8 mouse cellular contexts compared by ENCODE assay signal in the genomic region with DNA sequence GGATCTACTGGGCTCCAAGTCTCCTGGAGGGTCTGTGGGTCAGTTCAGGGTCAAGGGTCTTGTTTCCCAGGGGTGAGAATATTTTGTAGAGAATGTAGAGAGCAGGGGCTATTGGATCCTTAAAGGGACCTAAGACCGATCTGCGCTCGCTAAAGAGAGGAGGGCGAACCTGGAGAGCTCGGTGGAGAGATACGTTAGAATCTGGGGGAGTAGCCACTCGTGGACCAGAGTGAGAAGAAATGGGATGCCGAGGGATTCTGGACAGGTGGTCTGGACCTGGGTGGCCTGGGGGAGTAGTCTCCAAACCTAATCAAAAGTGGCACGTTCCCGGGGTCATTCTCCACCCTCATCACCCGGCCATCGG. TPM values are rescaled to one million over a fixed set of nuclear protein-coding genes. Genes with fewer than 3 reads are reported as not detected.
DNase-seq lines count a peak whose midpoint lies in the region; ATAC-seq lines count a peak whose summit lies in the region.

No protein-coding gene starts in this region.

- no peaks in the 10 kb centered on the region for H3K36me3 ChIP-seq in heart, embryonic 16.5 days (ENCODE audit: control insufficient read depth, insufficient read depth)
- no peaks in the 10 kb centered on the region for H3K36me3 ChIP-seq in hindbrain, embryonic 12.5 days
- no peaks in the 10 kb centered on the region for H3K36me3 ChIP-seq in midbrain, embryonic 13.5 days

- peaks cover 13% of the 10 kb centered on the region; the same call in 1 of the 2 replicates for H3K27me3 ChIP-seq in heart, embryonic 16.5 days (ENCODE audit: control insufficient read depth, insufficient read depth, low read length)
- H3K27me3 ChIP-seq in hindbrain, embryonic 12.5 days, result peaks cover 34% of the 10 kb centered on the region
- H3K27me3 ChIP-seq in midbrain, embryonic 13.5 days, result peaks cover 34% of the 10 kb centered on the region

- peaks cover 14% of the 10 kb centered on the region for H3K4me1 ChIP-seq in heart, embryonic 16.5 days (ENCODE audit: control insufficient read depth, insufficient read depth, low read length)
- 0 out of 2 replicates have a peak, but pooled peaks cover 2% of the 10 kb centered on the region for H3K4me1 ChIP-seq in brown adipose tissue, adult 24 weeks (ENCODE audit: control insufficient read depth, insufficient read depth, insufficient read length, low read length)
- H3K4me1 ChIP-seq in hindbrain, embryonic 12.5 days, result peaks cover 16% of the 10 kb centered on the region
- peaks cover 19% of the 10 kb centered on the region for H3K4me1 ChIP-seq in midbrain, embryonic 13.5 days (replicated peaks)

- no peak overlapping the region for H3K27ac ChIP-seq in heart, embryonic 16.5 days (ENCODE audit: low read length)
- peak overlapping the region; percentile 80 for H3K27ac ChIP-seq in brown adipose tissue, adult 24 weeks (replicated peaks; ENCODE audit: low read depth, low read length)
- no peak overlapping the region for H3K27ac ChIP-seq in hindbrain, embryonic 12.5 days
- H3K27ac ChIP-seq in midbrain, embryonic 13.5 days, result no peak overlapping the region

- WGBS in heart, embryonic 16.5 days, result under 1% methylated on average over 12 of the region's 12 CpGs
- WGBS in hindbrain, embryonic 12.5 days, result 1% methylated on average over 12 of the region's 12 CpGs
- WGBS in midbrain, embryonic 13.5 days, result under 1% methylated on average over 12 of the region's 12 CpGs

- peak overlapping the region; percentile 93 for H3K4me2 ChIP-seq in heart, embryonic 16.5 days (ENCODE audit: low read depth, low read length)
- H3K4me2 ChIP-seq in hindbrain, embryonic 12.5 days (replicated peaks), result peak overlapping the region; percentile 93
- peak overlapping the region; percentile 89 for H3K4me2 ChIP-seq in midbrain, embryonic 13.5 days (replicated peaks)

- DNase-seq in heart, postnatal 4 days, result no peak
- no peak for DNase-seq in thymus, postnatal 10 days (ENCODE audit: low spot score in 2 of 2)
- no peak for DNase-seq in frontal cortex, postnatal 25 days (ENCODE audit: low spot score in 2 of 2)
- no peak for DNase-seq in left cerebral cortex, adult 8-10 months (ENCODE audit: low spot score in 2 of 2)

- H3K9me3 ChIP-seq in heart, embryonic 16.5 days (replicated peaks; ENCODE audit: control insufficient read depth, low read length), result peaks cover 4% of the 10 kb centered on the region; the same call in 1 of the 2 replicates
- H3K9me3 ChIP-seq in hindbrain, embryonic 12.5 days (replicated peaks), result 0 out of 2 replicates have a peak, but pooled peaks cover 2% of the 10 kb centered on the region
- H3K9me3 ChIP-seq in midbrain, embryonic 13.5 days, result no peaks in the 10 kb centered on the region

- peak overlapping the region; percentile 60 for H3K4me3 ChIP-seq in heart, embryonic 16.5 days (ENCODE audit: low read length)
- peak overlapping the region; percentile 59 for H3K4me3 ChIP-seq in brown adipose tissue, adult 24 weeks (ENCODE audit: insufficient read depth, low read depth, low read length)
- peak overlapping the region; percentile 44 for H3K4me3 ChIP-seq in hindbrain, embryonic 12.5 days
- H3K4me3 ChIP-seq in midbrain, embryonic 13.5 days (replicated peaks), result peak overlapping the region; percentile 46

- no peak for ATAC-seq in heart, embryonic 16.5 days (replicated peaks; ENCODE audit: extremely low read depth, insufficient read depth, low FRiP score)
- peak; percentile 43 for ATAC-seq in hindbrain, embryonic 12.5 days (ENCODE audit: low FRiP score)
- peak; percentile 58 for ATAC-seq in midbrain, embryonic 13.5 days

- H3K9ac ChIP-seq in heart, embryonic 16.5 days (ENCODE audit: low read length), result peak overlapping the region; percentile 65
- H3K9ac ChIP-seq in hindbrain, embryonic 12.5 days, result peak overlapping the region; percentile 59
- H3K9ac ChIP-seq in midbrain, embryonic 13.5 days (replicated peaks), result peak overlapping the region; percentile 63

RNA-seq across cellular contexts. Expression of a gene that starts 0.4 kb away (rescaled TPM):
- 1.2 and 2.0 TPM in 2 replicates for polyA plus RNA-seq in heart, embryonic 16.5 days (2015; fragmentation: Nextera tagmentation; extraction: Ambion mirVana)
- 10 to 100 TPM; 20.9 to 27.5 TPM for total RNA-seq in heart, postnatal 4 days (2021)
- 38.7 and 83.7 TPM in 2 replicates for polyA plus RNA-seq in brown adipose tissue, adult 24 weeks (2012; ENCODE audit: insufficient read depth, insufficient read length, missing spikeins)
- polyA plus RNA-seq in hindbrain, embryonic 12.5 days (2016; fragmentation: Nextera tagmentation; extraction: Ambion mirVana), result 0.21 and 0.23 TPM in 2 replicates
- 0.15 and 0.19 TPM in 2 replicates for polyA plus RNA-seq in midbrain, embryonic 13.5 days (2015; fragmentation: Nextera tagmentation; extraction: Ambion mirVana)
- total RNA-seq in left cerebral cortex, adult 8-10 months (2022), result 10 to 100 TPM in 3 of 4 experiments, 1 to 10 TPM in 1; 9.2 to 13.6 (median 10.5) TPM

RNA-seq across cellular contexts. Expression of a gene that starts 27.4 kb away (rescaled TPM):
- 6.7 and 7.6 TPM in 2 replicates for polyA plus RNA-seq in heart, embryonic 16.5 days (2015; fragmentation: Nextera tagmentation; extraction: Ambion mirVana)
- total RNA-seq in heart, postnatal 4 days (2021), result 1 to 10 TPM; 6.4 to 8.0 TPM
- 3.9 and 4.1 TPM in 2 replicates for polyA plus RNA-seq in brown adipose tissue, adult 24 weeks (2012; ENCODE audit: insufficient read depth, insufficient read length, missing spikeins)
- 13.9 TPM in 2 replicates for polyA plus RNA-seq in hindbrain, embryonic 12.5 days (2016; fragmentation: Nextera tagmentation; extraction: Ambion mirVana)
- polyA plus RNA-seq in midbrain, embryonic 13.5 days (2015; fragmentation: Nextera tagmentation; extraction: Ambion mirVana), result 13.0 and 14.5 TPM in 2 replicates
- total RNA-seq in left cerebral cortex, adult 8-10 months (2022), result 10 to 100 TPM; 14.2 to 17.0 (median 14.8) TPM

RNA-seq across cellular contexts. Expression of a gene that starts 34.8 kb away (rescaled TPM):
- 3.6 and 6.1 TPM in 2 replicates for polyA plus RNA-seq in heart, embryonic 16.5 days (2015; fragmentation: Nextera tagmentation; extraction: Ambion mirVana)
- under 1 TPM; 0.67 to 0.68 TPM for total RNA-seq in heart, postnatal 4 days (2021)
- 1.8 and 2.3 TPM in 2 replicates for polyA plus RNA-seq in brown adipose tissue, adult 24 weeks (2012; ENCODE audit: insufficient read depth, insufficient read length, missing spikeins)
- 1.2 and 1.4 TPM in 2 replicates for polyA plus RNA-seq in hindbrain, embryonic 12.5 days (2016; fragmentation: Nextera tagmentation; extraction: Ambion mirVana)
- 0.89 and 0.98 TPM in 2 replicates for polyA plus RNA-seq in midbrain, embryonic 13.5 days (2015; fragmentation: Nextera tagmentation; extraction: Ambion mirVana)
- 1 to 10 TPM in 2 of 4 experiments, under 1 TPM in 1, not detected in 1; 0.74 to 2.8 (median 1.1) TPM for total RNA-seq in left cerebral cortex, adult 8-10 months (2022)

Comparison
In these comparisons a context has a peak if more than half of its experiments do, and no peak if none do; other contexts are left out.
1. RNA of a gene that starts 0.4 kb away (polyA plus RNA-seq): 38.7 to 83.7 TPM in brown adipose tissue, adult 24 weeks; 1.2 to 2.0 TPM in heart, embryonic 16.5 days, 0.21 to 0.23 TPM in hindbrain, embryonic 12.5 days and 0.15 to 0.19 TPM in midbrain, embryonic 13.5 days; every median in the first group is over 10 times any median in the second.
2. Peak in every context shown above with its lines, with median percentiles within 50 percentile points of each other: H3K4me2 ChIP-seq, H3K4me3 ChIP-seq and H3K9ac ChIP-seq.